ENCODE assay signal across 40 mouse cellular contexts in genomic region chr2:104764018-104764417, GRCm38 (mm10). TPM values are rescaled to one million over a fixed set of nuclear protein-coding genes. Genes with fewer than 3 reads are reported as not detected.
"Had no signal": no experiment of that assay in that cellular context is flagged by ENCODE, and none has a peak within 500 bp of the region (broad histone marks: within the 10 kb centered on the region; RNA-seq: fewer than 3 reads in every experiment).

No protein-coding gene starts in this region.

- H3K4me2 ChIP-seq: heart, embryonic 13.5 days; heart, embryonic 15.5 days; hindbrain, embryonic 13.5 days; hindbrain, embryonic 15.5 days; kidney, embryonic 15.5 days; limb, embryonic 13.5 days; limb, embryonic 15.5 days; liver, embryonic 12.5 days had no signal

- H3K9me3 ChIP-seq: heart, embryonic 10.5 days; heart, embryonic 13.5 days; heart, embryonic 15.5 days; hindbrain, embryonic 13.5 days; hindbrain, embryonic 15.5 days; kidney, embryonic 15.5 days; limb, embryonic 13.5 days; limb, embryonic 15.5 days; liver, embryonic 12.5 days had no signal

- H3K4me3 ChIP-seq: heart, embryonic 10.5 days; heart, embryonic 13.5 days; heart, embryonic 15.5 days; hindbrain, embryonic 13.5 days; hindbrain, embryonic 15.5 days; kidney, embryonic 15.5 days; limb, embryonic 13.5 days; limb, embryonic 15.5 days; liver, embryonic 12.5 days had no signal

- DNase-seq: gastrocnemius, postnatal 14 days; gastrocnemius, postnatal 36 days; heart, adult 18-20 months; heart, postnatal 14 days; heart, postnatal 36 days; kidney, adult 11 months; kidney, adult 2 months; kidney, adult 9 months; kidney, postnatal 14 days; kidney, postnatal 36 days; left cerebral cortex, postnatal 4 days had no signal

- H3K27me3 ChIP-seq: heart, embryonic 13.5 days; heart, embryonic 15.5 days; hindbrain, embryonic 13.5 days; hindbrain, embryonic 15.5 days; kidney, embryonic 15.5 days; limb, embryonic 13.5 days; limb, embryonic 15.5 days; liver, embryonic 12.5 days had no signal

- H3K27ac ChIP-seq: heart, embryonic 10.5 days; hindbrain, embryonic 13.5 days; hindbrain, embryonic 15.5 days; hindbrain, postnatal 0 days; kidney, embryonic 15.5 days; kidney, postnatal 0 days; limb, embryonic 13.5 days; limb, embryonic 15.5 days; liver, embryonic 12.5 days had no signal

- ATAC-seq: hindbrain, postnatal 0 days; liver, embryonic 12.5 days had no signal

- H3K9ac ChIP-seq: heart, embryonic 13.5 days; heart, embryonic 15.5 days; hindbrain, embryonic 13.5 days; hindbrain, embryonic 15.5 days; kidney, embryonic 15.5 days; limb, embryonic 13.5 days; limb, embryonic 15.5 days; liver, embryonic 12.5 days had no signal

- H3K4me1 ChIP-seq: heart, embryonic 15.5 days; hindbrain, embryonic 13.5 days; hindbrain, embryonic 15.5 days; kidney, embryonic 15.5 days; limb, embryonic 13.5 days; limb, embryonic 15.5 days; liver, embryonic 12.5 days had no signal

RNA-seq across cellular contexts. Expression of gene Pin1rt1, which starts 47.8 kb away (rescaled TPM):
- total RNA-seq: gastrocnemius, adult 18-20 months; gastrocnemius, adult 8-10 months; gastrocnemius, postnatal 14 days; gastrocnemius, postnatal 36 days; heart, adult 18-20 months; heart, adult 8-10 months; heart, postnatal 14 days; heart, postnatal 36 days; hematopoietic stem cell, adult 5-6 weeks; hindbrain, postnatal 0 days; layer of hippocampus, adult 18-20 months; layer of hippocampus, adult 8-10 months; layer of hippocampus, postnatal 10 days; layer of hippocampus, postnatal 25 days; left cerebral cortex, adult 18-20 months; left cerebral cortex, adult 8-10 months; left cerebral cortex, postnatal 10 days; left cerebral cortex, postnatal 25 days; left cerebral cortex, postnatal 4 days; liver, adult 2 months had no signal
- polyA plus RNA-seq: heart, embryonic 10.5 days; heart, embryonic 13.5 days; heart, embryonic 15.5 days; heart, postnatal 0 days; hindbrain, embryonic 11.5 days; hindbrain, embryonic 13.5 days; hindbrain, postnatal 0 days; intestine, embryonic 16.5 days; kidney, adult 2 months; kidney, embryonic 15.5 days; kidney, postnatal 0 days; large intestine, adult 2 months; limb, embryonic 11.5 days; liver, adult 2 months; liver, embryonic 12.5 days had no signal
